Mouse (Mus musculus) G1E (cell line): ENCODE results near the gene Nomo1.

ENCODE experiments used
- CTCF ChIP-seq: IDR thresholded peaks from 2 replicates; pipeline ENCODE4 v1.5.1; 2012; ENCODE audit warnings: low read depth, low read length, inconsistent platforms, mixed read lengths
- GATA1 ChIP-seq: IDR thresholded peaks from 2 replicates; pipeline ENCODE4 v1.6.1; 2012; ENCODE audit warnings: borderline replicate concordance, low read length, inconsistent platforms, mixed read lengths
- GATA2 ChIP-seq: IDR thresholded peaks from 2 replicates; pipeline ENCODE4 v1.6.1; 2012; ENCODE audit warnings: low read depth, low read length, inconsistent platforms, borderline replicate concordance
- POLR2AphosphoS5 ChIP-seq: IDR thresholded peaks from 2 replicates; pipeline ENCODE4 v1.6.1; 2012; ENCODE audit warnings: low read depth, low read length, inconsistent platforms; ENCODE audit not compliant: insufficient replicate concordance
- TAL1 ChIP-seq: conservative IDR thresholded peaks from 2 replicates; pipeline ENCODE4 v1.6.1; 2012; ENCODE audit warnings: low read depth, low read length, inconsistent platforms, mixed read lengths

DNA sequence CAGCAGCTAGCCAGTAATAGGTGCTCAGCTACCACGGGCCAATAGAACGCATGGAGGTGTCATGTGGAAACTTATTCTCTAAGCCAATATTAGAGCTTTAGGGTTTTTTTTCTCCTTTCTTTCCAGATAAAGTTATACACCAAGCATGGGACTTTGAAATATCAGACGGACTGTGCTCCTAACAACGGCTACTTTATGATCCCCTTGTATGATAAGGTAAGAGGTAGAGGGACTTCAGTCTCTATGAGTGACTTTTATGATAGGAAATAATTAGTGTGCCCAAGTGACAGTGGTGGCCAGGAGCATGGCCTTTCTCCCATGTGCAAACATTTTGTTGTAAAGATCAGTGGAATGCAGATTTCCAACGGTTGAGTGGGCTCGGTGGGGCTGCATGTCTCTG is 3.9 kb downstream of the Nomo1 start:
- TF ChIP-seq TAL1: no peak
- TF ChIP-seq CTCF: no peak
- TF ChIP-seq GATA1: no peak
- TF ChIP-seq POLR2AphosphoS5: no peak
- TF ChIP-seq GATA2: no peak
